Comparison of ENCODE assay signal across 31 mouse cellular contexts in genomic region chr1:57323118-57323517, GRCm38 (mm10).
"Had no signal": no experiment of that assay in that cellular context is flagged by ENCODE, and none has a peak within 500 bp of the region (broad histone marks: within the 10 kb centered on the region; RNA-seq: fewer than 3 reads in every experiment).

No protein-coding gene starts in this region.

- DNase-seq: left cerebral cortex, postnatal 4 days; liver; liver, embryonic 13.5 days; liver, postnatal 0 days; lung, adult 18-20 months; lung, adult 2 months; lung, embryonic 14.5 days; lung, postnatal 10 days; lung, postnatal 14 days; lung, postnatal 36 days; lung, postnatal 4 days; midbrain, embryonic 14.5 days had no signal

- ATAC-seq: liver, embryonic 12.5 days; liver, postnatal 0 days; lung, postnatal 0 days; midbrain, embryonic 13.5 days; midbrain, embryonic 15.5 days; midbrain, embryonic 16.5 days had no signal

- H3K27ac ChIP-seq: left cerebral cortex, adult 2 months; limb, embryonic 10.5 days; limb, embryonic 12.5 days; limb, embryonic 13.5 days; limb, embryonic 15.5 days; liver, embryonic 12.5 days; liver, embryonic 13.5 days; liver, embryonic 14.5 days; liver, embryonic 15.5 days; lung, embryonic 15.5 days; macrophage; midbrain, embryonic 12.5 days; midbrain, embryonic 13.5 days; midbrain, embryonic 15.5 days; neural tube, embryonic 12.5 days had no signal

- H3K9me3 ChIP-seq: limb, embryonic 10.5 days; limb, embryonic 13.5 days; limb, embryonic 15.5 days; liver, embryonic 12.5 days; liver, embryonic 13.5 days; liver, embryonic 15.5 days; lung, embryonic 15.5 days; midbrain, embryonic 15.5 days had no signal

- H3K9ac ChIP-seq: limb, embryonic 12.5 days; limb, embryonic 13.5 days; limb, embryonic 15.5 days; liver, embryonic 12.5 days; liver, embryonic 13.5 days; liver, embryonic 14.5 days; liver, embryonic 15.5 days; liver, postnatal 0 days; lung, embryonic 14.5 days; lung, embryonic 15.5 days; midbrain, embryonic 12.5 days; midbrain, embryonic 13.5 days; midbrain, embryonic 15.5 days; neural tube, embryonic 12.5 days had no signal

- H3K4me2 ChIP-seq: limb, embryonic 12.5 days; limb, embryonic 13.5 days; limb, embryonic 15.5 days; liver, embryonic 11.5 days; liver, embryonic 12.5 days; liver, embryonic 13.5 days; liver, embryonic 15.5 days; lung, embryonic 14.5 days; lung, embryonic 15.5 days; midbrain, embryonic 12.5 days; midbrain, embryonic 13.5 days; midbrain, embryonic 15.5 days; neural tube, embryonic 12.5 days had no signal

- H3K27me3 ChIP-seq: limb, embryonic 15.5 days; liver, embryonic 12.5 days; liver, embryonic 13.5 days; liver, embryonic 15.5 days; lung, embryonic 15.5 days; megakaryocyte, embryonic 14.5 days; midbrain, embryonic 12.5 days; midbrain, embryonic 13.5 days; midbrain, embryonic 15.5 days; neural tube, embryonic 12.5 days had no signal

- H3K4me1 ChIP-seq: limb, embryonic 15.5 days; liver, embryonic 12.5 days; liver, embryonic 13.5 days; liver, embryonic 15.5 days; lung, embryonic 15.5 days; megakaryocyte, embryonic 14.5 days; midbrain, embryonic 12.5 days; midbrain, embryonic 13.5 days; midbrain, embryonic 15.5 days; neural tube, embryonic 12.5 days had no signal

- H3K4me3 ChIP-seq: left cerebral cortex, adult 2 months; limb, embryonic 10.5 days; limb, embryonic 12.5 days; limb, embryonic 13.5 days; limb, embryonic 15.5 days; liver, embryonic 12.5 days; liver, embryonic 13.5 days; liver, embryonic 15.5 days; lung, embryonic 15.5 days; megakaryocyte, embryonic 14.5 days; midbrain, embryonic 12.5 days; midbrain, embryonic 13.5 days; midbrain, embryonic 15.5 days; myocyte; neural tube, embryonic 12.5 days had no signal

- H3K36me3 ChIP-seq: limb, embryonic 10.5 days; limb, embryonic 12.5 days; limb, embryonic 13.5 days; limb, embryonic 15.5 days; liver, embryonic 12.5 days; liver, embryonic 13.5 days; liver, embryonic 15.5 days; lung, embryonic 15.5 days; midbrain, embryonic 12.5 days; midbrain, embryonic 13.5 days; midbrain, embryonic 15.5 days; neural tube, embryonic 12.5 days had no signal
